Mouse (Mus musculus): ENCODE data around the gene Elp5. TPM values are rescaled to one million over a fixed set of nuclear protein-coding genes. Genes with fewer than 3 reads are reported as not detected.
"Not testable (repeated sequence)": the region's sequence is repeated elsewhere in the genome, so short reads cannot be mapped to it uniquely, and the experiment has no call there.

Elp5 gene
- polyA plus RNA-seq, 1 experiment from 2014 or later, result 147 TPM

DNA sequence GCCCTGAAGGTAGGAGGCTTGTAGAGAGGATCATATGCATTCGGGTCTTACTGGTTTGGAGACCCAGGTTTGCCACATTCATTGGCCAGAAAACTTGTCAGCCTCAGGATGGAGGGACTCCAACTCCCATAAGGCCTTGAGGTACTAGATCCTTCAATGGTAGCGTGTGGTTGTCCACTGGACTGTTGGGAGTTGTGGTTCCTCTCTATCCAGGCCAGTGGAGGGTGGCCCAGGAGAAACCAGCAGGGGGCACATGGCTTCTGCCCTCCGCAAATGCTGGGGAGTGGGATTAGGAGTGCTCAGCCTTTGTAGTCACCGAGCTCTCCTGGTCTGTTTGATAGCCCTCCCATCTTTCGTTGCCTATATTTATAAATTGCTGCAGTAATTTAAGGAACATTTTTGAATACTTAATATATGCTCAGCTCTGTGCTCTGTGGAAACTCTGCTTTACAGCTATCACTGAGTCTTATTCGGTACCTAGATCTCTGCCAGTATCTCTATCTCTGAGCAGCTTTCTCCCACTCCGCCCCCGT lies 38.5 kb upstream of the Elp5 start:
- WGBS, result under 1% methylated on average over 8 of the region's 8 CpGs
- peak; percentile 94 for DNase-seq (ENCODE audit: low spot score)
- H3K4me3 ChIP-seq, result peak overlapping the region; percentile 72

DNA sequence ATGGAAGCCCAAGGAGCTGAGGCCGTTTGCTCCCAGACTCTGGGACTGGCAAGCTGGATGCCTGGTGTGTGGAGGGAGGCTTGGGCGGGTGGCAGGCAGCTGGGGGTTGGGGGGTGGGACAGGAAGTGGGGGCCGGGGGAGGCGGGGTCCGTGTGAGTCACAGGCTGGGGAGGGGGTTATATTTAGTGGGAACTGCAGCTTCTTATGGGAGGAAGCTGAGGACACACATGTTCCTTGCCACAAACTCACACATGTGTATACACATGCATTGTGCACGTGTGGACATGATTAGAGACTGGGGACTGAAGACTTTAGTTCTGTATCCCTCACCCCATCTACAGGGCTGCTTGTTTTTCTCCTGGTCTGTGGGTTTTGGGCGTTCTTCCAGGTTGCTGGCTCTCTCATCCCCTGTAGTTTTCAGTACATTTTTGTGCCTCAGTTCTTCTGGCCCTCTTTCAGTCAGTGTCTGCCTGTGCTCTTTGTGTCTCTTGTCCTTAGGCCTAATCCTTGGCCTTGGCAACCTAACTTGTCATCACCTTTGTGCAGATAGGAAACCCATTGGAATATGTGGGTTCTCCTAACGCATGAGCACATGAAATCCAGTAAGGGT lies 37.8 kb upstream of the Elp5 start:
- peaks cover 67% of the 10 kb centered on the region for H3K4me1 ChIP-seq
- whole genome bisulfite sequencing, result 20% methylated on average over 8 of the region's 8 CpGs

More for the DNA sequence above, 38.5 kb upstream of the Elp5 start:
- no peaks in the 10 kb centered on the region for H3K27me3 ChIP-seq (ENCODE audit: insufficient read depth, poor library complexity, severe bottlenecking)
- H3K9me3 ChIP-seq, result no peaks in the 10 kb centered on the region
- H3K4me1 ChIP-seq, result peaks cover 72% of the 10 kb centered on the region
- peak overlapping the region; percentile 93 for H3K27ac ChIP-seq
- no peaks in the 10 kb centered on the region for H3K36me3 ChIP-seq

DNA sequence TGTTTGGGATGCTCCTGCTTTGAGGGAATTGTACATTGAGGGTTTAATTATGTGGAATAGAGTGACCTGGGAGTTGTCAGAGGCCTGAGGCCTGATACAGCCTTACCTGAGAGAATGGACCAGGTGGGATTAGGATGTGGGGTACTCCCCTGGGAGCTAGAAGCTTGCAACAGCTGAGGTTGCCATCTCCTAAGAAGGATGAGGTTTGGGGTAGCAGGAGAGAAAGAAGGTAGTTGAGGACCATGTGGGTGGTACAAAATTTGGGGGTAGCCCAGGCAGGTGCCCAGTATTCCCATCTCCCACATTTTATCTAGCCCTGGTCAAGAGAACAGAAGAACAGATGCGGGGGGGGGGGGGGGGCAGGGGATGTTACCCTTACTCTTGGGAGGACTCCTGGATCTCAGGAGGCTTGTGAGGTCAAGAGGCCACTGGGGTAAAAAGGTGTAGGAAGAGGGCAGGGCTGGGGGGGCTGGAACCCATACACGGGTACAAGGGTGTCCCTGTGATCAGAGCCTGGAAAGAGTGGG lies 37.2 kb upstream of the Elp5 start:
- Histone ChIP-seq H3K27me3 (ENCODE audit: insufficient read depth, poor library complexity, severe bottlenecking) (no peaks in the 10 kb centered on the region), H3K36me3 (no peaks in the 10 kb centered on the region), H3K27ac (peak overlapping the region; percentile 93), H3K9me3 (no peaks in the 10 kb centered on the region), H3K4me3 (peak overlapping the region; percentile 72), H3K4me1 (peaks cover 70% of the 10 kb centered on the region)
- DNase-seq (ENCODE audit: low spot score), result no peak
- 21% methylated on average over 2 of the region's 2 CpGs for WGBS

More for the DNA sequence above, 37.8 kb upstream of the Elp5 start:
- H3K9me3 ChIP-seq, result no peaks in the 10 kb centered on the region
- H3K27me3 ChIP-seq (ENCODE audit: insufficient read depth, poor library complexity, severe bottlenecking), result no peaks in the 10 kb centered on the region
- H3K27ac ChIP-seq, result peak overlapping the region; percentile 93
- H3K4me3 ChIP-seq, result peak overlapping the region; percentile 72
- no peaks in the 10 kb centered on the region for H3K36me3 ChIP-seq
- no peak for DNase-seq (ENCODE audit: low spot score)

DNA sequence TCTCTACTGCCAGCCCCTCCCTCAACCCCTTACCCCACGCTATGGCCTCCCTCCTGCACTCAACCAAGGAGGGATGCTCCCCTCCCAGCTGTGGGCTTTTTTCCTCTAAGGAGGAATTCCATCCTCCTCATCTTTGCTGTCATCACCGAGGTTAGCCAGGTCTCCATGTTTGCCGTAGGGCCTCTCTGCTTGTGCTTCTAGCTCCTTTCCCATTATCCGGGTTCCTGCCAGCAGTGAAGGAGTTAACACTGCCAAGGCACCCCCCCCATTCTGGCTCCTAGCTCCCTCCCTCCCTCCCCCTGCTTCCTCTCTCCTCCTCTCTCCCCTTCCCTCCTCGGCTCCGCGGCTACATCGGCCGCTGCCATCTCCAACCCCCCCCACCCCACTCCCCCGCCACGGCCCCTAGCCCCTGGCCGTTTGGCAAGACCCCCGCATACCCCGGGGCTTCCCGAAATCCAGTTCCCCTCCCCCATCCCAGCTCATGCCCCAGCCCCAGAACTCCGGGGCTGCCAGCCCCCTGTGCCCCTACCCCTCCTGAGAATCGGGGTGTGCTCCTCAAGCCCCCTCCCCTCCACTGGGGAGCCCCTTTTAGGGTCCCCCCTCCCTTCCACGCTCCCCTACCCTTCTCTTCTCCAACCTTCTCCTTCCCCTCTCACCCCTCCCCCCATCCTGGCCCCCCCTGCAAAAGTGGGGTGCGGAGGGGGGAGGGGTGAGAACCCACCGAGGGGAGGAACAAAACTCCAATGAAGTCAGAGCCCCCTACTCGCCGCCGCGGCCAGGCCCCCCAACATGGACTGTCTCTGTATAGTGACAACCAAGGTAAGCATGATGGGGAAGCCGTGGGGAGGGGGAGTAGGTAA lies 36.0 kb upstream of the Elp5 start:
- DNase-seq (ENCODE audit: low spot score), result no peak
- 2% methylated on average over 21 of the region's 25 CpGs for WGBS
- Histone ChIP-seq H3K27ac (peak overlapping the region; percentile 93), H3K4me3 (peak overlapping the region; percentile 72), H3K27me3 (ENCODE audit: insufficient read depth, poor library complexity, severe bottlenecking) (no peaks in the 10 kb centered on the region), H3K36me3 (peaks cover 2% of the 10 kb centered on the region), H3K9me3 (no peaks in the 10 kb centered on the region), H3K4me1 (peaks cover 66% of the 10 kb centered on the region)

DNA sequence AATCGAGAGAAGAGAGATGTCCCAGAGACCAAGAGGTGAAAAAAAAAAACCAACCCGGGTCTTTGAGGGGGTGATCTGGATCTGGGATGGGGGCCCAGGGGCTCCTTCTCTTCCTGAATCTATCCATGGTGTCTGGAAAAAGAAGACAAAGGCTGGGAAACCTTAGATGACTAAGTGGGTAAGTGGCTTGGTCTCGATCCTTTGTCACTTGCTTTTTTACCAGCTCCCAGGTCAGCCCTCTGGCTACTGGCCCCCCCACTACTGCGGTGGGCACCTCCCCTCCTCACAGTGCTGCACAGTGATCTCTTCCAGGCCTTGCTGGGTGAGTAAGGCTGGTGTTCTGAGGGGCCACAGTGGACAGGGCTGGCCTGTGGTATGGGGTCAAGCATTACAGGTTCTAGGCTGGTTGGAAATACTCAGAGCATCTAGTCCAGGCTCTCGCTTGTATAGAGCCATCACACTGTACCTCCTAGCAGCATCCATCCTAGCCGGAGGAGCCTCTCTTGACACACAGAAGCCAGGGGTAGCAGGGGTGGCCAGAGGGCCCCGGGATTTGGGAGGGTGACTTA lies 35.0 kb upstream of the Elp5 start:
- 41% methylated on average over 7 of the region's 7 CpGs for WGBS

DNA sequence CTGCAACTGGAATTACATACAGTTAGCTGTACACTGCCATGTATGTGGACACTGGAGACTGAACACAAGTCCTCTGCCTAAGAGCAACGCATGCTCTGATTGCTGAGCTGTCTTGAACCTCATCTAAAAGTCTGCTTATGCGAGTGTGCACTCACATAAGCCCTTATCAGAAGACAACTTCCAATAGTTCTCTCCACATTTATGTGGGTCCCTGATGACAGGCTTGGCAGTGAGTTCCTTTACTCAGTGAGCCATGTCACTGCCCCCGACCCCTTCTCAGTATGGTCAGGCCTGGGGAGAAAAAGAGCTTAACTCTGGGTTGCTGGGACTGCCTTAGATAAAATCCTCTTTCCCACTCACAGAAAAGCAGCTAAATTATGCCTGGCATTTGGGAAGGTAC lies 34.4 kb upstream of the Elp5 start, which contains the start of gene Dlg4:
TSS of gene Dlg4 (plus strand) at position 274 of the 400 bp plus-strand sequence.
- no peak for DNase-seq (ENCODE audit: low spot score)
- Histone ChIP-seq H3K36me3 (peaks cover 18% of the 10 kb centered on the region), H3K27me3 (ENCODE audit: insufficient read depth, poor library complexity, severe bottlenecking) (no peaks in the 10 kb centered on the region), H3K4me3 (peak within 1 kb of the TSS; percentile 77), H3K4me1 (peaks cover 56% of the 10 kb centered on the region), H3K9me3 (no peaks in the 10 kb centered on the region), H3K27ac (peak within 1 kb of the TSS; percentile 93)
- 76% methylated on average over 3 of the region's 3 CpGs for WGBS

More for the DNA sequence above, 35.0 kb upstream of the Elp5 start:
- H3K36me3 ChIP-seq, result peaks cover 12% of the 10 kb centered on the region
- H3K27ac ChIP-seq, result peak overlapping the region; percentile 93
- DNase-seq (ENCODE audit: low spot score), result no peak
- peak overlapping the region; percentile 72 for H3K4me3 ChIP-seq
- H3K4me1 ChIP-seq, result peaks cover 59% of the 10 kb centered on the region
- no peaks in the 10 kb centered on the region for H3K27me3 ChIP-seq (ENCODE audit: insufficient read depth, poor library complexity, severe bottlenecking)
- no peaks in the 10 kb centered on the region for H3K9me3 ChIP-seq

DNA sequence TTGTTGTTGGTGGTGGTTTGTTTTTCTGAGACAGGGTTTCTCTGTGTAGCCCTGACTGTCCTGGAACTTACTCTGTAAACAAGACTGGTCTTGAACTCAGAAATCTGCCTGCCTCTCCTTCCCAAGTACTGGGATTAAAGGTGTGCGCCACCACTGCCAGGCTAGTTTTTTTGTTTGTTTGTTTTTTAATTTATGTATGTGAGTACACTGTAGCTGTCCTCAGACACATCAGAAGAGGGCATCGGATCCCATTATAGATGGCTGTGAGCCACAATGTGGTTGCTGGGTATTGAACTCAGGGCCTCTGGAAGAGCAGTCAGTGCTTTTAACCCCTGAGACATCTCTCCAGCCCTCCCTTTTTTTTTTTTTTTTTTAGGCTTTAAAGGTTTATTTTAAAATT lies 33.9 kb upstream of the Elp5 start:
- H3K27me3 ChIP-seq (ENCODE audit: insufficient read depth, poor library complexity, severe bottlenecking); H3K27ac ChIP-seq; DNase-seq (ENCODE audit: low spot score); H3K9me3 ChIP-seq; H3K4me3 ChIP-seq: not testable (repeated sequence)
- WGBS, result 84% methylated on average over 2 of the region's 2 CpGs
- H3K4me1 ChIP-seq, result peaks cover 51% of the 10 kb centered on the region
- peaks cover 23% of the 10 kb centered on the region for H3K36me3 ChIP-seq

DNA sequence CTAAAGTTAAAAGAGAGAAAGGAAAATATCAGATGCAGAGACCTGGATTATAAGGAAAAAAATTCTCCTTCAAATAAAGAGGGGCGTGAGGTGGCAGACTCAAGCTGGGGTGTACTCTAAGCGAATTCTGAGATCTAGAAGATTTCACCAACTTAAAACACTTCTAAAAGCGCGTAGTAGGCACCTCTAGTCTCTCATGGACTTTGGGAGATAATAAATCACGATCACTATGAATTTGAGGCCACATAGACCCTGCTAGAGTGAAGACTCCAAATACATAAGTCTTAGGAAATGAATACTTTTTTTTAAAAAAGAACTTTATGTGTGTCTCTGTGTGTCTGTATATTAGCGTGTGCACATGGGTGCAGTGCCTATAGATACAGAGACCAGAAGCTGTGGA lies 33.4 kb upstream of the Elp5 start:
- Histone ChIP-seq H3K4me3 (peak overlapping the region; percentile 77), H3K4me1 (peaks cover 49% of the 10 kb centered on the region), H3K27ac (no peak overlapping the region), H3K27me3 (ENCODE audit: insufficient read depth, poor library complexity, severe bottlenecking) (no peaks in the 10 kb centered on the region), H3K9me3 (no peaks in the 10 kb centered on the region), H3K36me3 (peaks cover 28% of the 10 kb centered on the region)
- DNase-seq (ENCODE audit: low spot score), result no peak
- 63% methylated on average over 6 of the region's 6 CpGs for WGBS

DNA sequence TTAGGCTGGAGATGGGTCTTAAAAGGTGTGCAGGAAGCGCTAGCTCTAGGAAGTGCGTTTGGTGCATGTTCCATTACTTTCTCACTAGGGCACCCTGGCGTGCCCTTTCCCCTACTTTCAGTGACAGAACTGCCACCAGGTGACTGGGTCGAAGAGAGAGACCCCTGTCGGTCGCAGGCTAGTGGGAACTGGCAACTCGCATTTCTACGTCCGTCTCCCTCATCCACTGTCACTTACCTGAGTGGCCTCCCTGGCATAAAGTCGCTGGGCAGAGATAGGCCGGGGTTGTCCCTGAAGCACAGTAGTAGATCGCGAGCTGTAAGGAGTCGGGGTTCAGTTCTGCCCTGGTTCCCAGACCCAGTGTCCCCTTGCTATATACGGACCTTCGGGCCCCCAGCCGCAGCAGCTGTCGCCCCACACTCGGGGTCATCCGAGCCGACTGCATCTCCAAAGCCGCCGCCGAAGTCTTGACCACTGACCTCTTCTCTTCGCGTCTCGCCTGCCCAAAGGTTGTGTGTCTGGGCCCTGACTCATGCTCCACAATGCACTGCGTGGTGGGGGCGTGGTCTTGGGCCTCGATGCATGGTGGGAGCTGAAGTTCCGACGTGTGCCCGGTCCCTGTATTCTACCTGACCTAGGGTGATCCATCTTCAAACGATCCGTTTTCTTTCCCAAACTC lies 32.7 kb upstream of the Elp5 start, which contains the start of gene Acadvl:
TSS of gene Acadvl (minus strand) at position 532 of the 679 bp plus-strand sequence.
- H3K27ac ChIP-seq, result peak within 1 kb of the TSS; percentile 90
- 1% methylated on average over 35 of the region's 35 CpGs for WGBS
- H3K4me3 ChIP-seq, result peak within 1 kb of the TSS; percentile 77
- H3K36me3 ChIP-seq, result peaks cover 35% of the 10 kb centered on the region
- H3K4me1 ChIP-seq, result peaks cover 42% of the 10 kb centered on the region
- peak; percentile 96 for DNase-seq (ENCODE audit: low spot score)
- H3K9me3 ChIP-seq, result no peaks in the 10 kb centered on the region
- H3K27me3 ChIP-seq (ENCODE audit: insufficient read depth, poor library complexity, severe bottlenecking), result no peaks in the 10 kb centered on the region

DNA sequence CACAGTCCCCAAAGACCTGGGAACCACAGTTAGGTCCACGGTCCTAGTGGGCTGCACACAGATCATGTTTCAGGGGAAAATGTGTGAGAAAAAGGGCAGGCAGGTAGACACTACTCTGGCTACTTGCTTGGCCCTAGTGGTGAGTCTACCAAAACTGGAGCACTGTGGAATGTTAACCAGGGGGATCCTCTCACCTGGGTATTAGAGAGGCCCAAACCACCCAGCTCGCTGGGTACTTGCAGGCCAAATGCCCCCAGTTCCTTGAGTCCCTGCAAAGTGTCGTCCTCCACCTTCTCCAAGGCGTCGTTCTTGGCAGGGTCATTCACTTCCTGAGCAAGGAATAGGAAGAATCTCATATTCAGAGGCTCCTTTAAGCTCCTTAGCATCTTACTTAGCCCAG lies 31.7 kb upstream of the Elp5 start:
- H3K27ac ChIP-seq, result no peak overlapping the region

DNA sequence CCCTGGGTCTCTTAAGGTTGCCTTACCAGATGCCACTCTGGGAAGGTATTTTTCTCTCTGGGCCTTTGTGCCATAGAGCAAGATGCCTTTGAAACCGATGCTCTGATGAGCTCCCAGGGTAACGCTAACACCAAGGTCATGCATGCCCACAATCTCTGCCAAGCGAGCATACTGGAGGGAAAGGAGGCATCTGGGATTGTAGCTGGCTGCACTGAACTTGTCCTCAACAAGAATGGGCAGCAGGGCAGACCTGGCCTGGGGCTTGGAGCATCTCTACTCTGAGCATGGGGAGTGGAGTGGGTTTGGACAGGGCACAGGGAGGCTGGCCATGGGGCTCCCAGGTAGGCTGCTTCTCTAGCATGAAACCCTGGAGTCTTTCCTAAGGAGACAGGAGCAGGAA lies 31.1 kb upstream of the Elp5 start:
- DNase-seq (ENCODE audit: low spot score), result no peak
- no peak overlapping the region for H3K27ac ChIP-seq
- no peaks in the 10 kb centered on the region for H3K27me3 ChIP-seq (ENCODE audit: insufficient read depth, poor library complexity, severe bottlenecking)
- H3K4me3 ChIP-seq, result no peak overlapping the region
- WGBS, result 85% methylated on average over 3 of the region's 3 CpGs
- no peaks in the 10 kb centered on the region for H3K9me3 ChIP-seq
- peaks cover 26% of the 10 kb centered on the region for H3K4me1 ChIP-seq
- H3K36me3 ChIP-seq, result peaks cover 51% of the 10 kb centered on the region

More for the DNA sequence above, 31.7 kb upstream of the Elp5 start:
- no peak for DNase-seq (ENCODE audit: low spot score)
- Histone ChIP-seq H3K27me3 (ENCODE audit: insufficient read depth, poor library complexity, severe bottlenecking) (no peaks in the 10 kb centered on the region), H3K36me3 (peaks cover 45% of the 10 kb centered on the region), H3K4me3 (no peak overlapping the region), H3K4me1 (peaks cover 32% of the 10 kb centered on the region), H3K9me3 (no peaks in the 10 kb centered on the region)
- 52% methylated on average over 5 of the region's 5 CpGs for WGBS

DNA sequence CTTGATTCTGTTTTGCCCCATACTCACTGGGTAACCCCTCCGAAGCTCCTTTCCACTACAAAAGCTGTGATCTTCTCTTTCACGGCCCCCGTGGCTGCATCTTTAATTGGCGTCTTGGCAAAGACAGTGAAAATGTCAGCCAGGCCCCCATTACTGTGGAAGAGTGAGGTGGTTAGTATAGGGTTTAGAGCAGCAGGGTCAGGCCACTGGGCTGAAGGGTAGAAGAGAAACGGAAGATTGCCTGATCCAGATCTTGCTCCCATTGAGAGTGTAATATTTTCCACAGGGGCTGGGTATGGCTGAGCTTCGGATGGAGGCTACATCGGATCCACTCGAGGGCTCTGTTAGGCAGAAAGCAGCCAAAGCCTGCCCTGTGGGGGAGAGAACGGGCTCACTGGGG lies 30.6 kb upstream of the Elp5 start:
- Histone ChIP-seq H3K27me3 (ENCODE audit: insufficient read depth, poor library complexity, severe bottlenecking) (no peaks in the 10 kb centered on the region), H3K9me3 (no peaks in the 10 kb centered on the region), H3K4me3 (no peak overlapping the region), H3K4me1 (peaks cover 21% of the 10 kb centered on the region), H3K36me3 (peaks cover 56% of the 10 kb centered on the region), H3K27ac (no peak overlapping the region)
- DNase-seq (ENCODE audit: low spot score), result no peak
- 90% methylated on average over 9 of the region's 9 CpGs for WGBS
